Mouse (Mus musculus) heart, adult 9 months (tissue): ENCODE results near the gene Npas3.

ENCODE experiments used
- DNase-seq, 2 experiments: peaks; one replicate each; pipeline ENCODE4 v3.0.0; 2022; ENCODE audit warnings: low spot score in 2 of 2

Npas3 gene

DNA sequence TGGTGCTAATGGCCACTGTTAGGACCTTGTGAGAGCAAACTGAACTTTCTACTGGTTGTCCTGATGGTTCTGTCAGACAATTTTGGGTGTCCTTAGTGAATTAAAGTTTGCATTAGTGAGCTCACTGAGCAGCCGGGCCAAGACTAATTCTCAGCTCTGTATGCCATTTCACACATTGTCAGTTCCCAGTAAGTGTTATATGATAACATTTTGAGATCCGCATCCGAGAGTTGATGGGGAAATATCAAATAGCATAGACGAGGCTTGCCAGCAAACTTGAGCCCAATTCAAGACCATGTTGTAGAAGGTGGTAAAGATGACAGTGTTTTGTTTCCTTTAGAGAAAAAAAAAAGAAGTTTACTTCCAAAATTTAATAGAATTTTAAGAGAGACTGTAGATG, 445.9 kb downstream of the Npas3 start:
- DNase-seq: no peak

DNA sequence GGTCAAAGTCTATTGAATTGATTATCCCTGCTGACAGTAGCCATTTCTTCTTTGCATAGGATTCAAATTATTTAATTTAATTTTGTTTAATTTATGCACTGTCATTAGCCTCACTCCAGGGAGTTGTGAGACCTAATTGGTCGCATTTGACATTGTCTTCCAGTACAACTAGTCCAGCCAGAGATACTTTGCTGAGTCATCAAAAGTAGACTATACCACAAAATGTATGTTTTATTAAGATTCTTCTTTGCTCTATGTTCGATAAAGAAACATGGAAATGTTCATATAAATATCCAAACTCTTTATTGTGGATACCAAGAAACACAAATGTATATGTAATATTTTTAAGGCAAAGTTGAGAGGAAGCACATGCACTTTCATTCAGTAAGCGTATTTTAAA, 446.8 kb downstream of the Npas3 start:
- no peak for DNase-seq

DNA sequence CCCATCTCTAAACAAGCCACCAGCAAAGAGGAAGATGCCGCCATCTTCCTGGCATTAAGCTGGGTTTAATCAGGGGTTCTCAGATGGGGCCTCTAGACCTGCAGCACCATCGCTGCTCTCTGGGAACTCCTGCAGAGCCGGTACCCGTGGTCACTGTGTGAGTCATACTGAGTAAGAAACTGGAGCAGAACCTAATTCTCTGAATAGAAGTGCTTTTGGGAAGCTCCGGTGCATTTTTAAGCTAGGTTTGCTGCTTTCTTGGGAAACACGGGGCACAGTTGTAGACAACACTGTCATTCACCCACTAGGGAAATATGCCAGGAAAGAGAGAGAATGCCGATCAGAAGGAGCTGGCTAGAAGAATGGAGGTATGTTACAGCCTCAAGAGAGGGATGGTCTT, 449.2 kb downstream of the Npas3 start:
- no peak for DNase-seq

DNA sequence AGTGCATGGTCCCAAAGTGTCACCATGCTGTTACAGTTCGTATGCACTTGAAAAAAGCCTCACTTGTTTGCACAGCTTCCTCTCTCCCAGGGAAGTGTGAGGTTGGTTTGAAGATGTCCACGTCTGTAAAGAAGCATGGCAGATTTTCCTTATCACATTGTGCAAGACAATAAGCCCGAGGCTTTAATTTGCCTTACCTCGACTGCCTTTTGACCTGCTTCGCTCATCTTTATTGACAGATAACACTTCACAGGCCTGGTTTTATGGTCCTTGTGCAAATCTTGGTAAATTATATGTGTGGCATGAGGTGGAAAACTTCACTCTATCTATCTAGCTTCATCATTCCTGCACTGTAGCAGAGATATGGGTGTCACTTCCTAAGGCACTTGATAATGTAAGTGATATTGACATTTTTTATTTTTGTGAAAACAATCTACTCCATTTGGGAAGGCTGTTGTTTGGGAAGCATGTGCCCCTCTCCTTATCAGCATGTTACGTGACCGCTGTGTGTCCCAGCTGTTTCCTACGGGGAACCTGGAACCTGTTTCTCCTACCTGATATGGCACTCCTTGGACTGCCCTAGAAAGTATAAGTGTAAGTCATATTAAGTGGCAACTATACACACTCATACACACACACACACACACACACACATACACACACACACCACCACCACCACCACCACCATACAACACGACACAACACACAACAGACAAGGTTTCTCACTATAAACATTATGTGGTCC, 450.2 kb downstream of the Npas3 start:
- DNase-seq: no peak

DNA sequence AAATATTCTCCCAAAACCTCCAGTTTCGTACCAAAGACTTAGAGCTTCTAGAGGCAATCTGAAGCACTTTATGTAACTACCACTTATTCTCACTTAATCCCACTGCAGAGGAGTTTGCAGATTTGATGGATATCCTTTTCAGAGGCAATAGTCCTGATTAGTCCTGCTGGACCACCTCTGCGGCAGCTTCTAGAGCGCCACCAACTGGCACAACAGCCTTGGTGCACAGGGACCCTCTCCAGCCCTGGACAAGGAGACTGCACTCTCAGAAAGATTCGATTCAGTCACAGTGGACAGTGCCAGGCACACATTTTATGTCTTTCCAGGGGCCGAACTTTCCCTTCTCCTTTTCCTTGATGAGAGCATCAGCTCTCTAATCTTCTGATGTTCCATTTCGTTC, 471.4 kb downstream of the Npas3 start:
- no peak for DNase-seq

DNA sequence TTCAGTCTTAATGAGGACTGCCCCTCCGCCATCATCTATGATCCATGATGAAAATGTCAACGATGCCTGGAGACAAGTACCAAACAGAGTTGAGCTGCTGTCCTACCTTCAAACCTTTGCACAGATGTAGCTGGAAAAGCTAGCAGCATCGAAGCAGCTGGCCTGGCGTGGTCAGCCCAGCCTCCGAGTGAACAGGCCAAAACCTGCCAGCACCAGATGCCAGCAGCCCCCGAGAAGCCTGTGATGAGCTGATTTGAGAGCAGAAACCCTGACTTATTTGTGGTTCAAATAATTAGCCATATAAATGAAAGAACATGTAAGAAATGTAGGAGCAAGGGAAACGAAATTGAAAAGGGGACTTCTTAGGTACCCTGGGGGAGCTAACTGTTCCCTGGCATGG, 473.7 kb downstream of the Npas3 start:
- DNase-seq: no peak

DNA sequence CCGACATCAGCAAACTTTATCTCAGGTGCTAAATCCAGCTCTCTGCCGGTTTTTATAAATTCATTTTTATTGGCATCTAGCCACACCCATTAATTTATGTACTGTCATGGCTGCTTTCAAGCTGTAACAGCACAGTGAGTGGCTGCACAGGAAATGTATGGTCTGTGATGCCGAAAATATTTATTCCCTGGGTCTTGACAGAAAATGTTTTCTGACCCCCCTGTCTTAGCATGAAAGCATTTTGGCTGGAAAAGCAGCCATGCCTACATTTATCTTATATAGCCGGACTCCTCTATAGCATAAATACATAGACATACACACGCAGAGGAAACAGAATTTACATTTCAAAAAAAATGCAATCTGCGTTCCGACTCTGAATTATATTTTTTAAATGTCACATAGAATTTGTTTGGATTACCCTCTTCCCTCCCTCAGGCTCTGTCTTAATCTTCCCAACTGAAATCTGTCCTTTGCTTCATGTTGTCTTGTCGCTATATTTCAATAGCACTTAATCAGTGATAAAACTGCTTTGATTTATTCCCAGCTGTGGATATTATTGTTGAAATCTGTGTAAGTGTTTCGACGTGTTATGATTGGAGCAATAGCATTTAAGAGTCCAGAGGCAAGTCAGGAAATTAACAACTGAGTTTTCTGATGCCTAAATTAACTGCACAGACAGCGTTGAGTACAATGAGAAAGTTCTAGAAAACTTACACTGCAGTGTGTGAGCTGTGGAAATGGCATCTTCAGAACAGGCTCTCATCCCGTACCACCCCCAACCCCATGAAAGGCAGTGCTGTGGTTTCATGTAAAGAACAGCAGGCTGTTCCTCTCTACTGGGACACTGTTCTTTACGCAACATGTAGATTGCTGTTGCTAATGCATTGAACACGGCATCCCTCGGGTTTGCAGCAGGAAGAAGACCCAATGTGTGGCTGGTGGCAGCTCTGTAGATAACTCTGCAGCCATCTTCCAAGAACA, 474.5 kb downstream of the Npas3 start:
- no peak for DNase-seq

DNA sequence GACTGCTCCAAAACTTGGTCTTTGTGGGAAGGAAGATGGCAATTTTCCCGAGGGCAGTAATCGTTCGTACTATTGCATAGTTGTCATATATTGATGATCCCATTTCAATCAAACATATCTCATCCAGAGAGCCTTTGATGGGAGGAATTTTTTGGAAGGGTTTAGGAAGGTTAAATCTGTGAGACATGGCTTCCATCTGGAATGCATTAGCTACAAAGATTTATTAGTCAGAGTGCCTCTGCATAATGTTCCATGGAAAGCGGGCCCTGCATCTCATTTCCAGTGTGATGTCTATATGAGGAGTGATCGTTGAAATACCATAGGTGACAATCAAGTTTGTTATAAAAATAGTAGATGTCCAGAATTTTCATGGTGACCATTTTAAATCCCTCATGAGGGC, 480.8 kb downstream of the Npas3 start:
- no peak for DNase-seq

DNA sequence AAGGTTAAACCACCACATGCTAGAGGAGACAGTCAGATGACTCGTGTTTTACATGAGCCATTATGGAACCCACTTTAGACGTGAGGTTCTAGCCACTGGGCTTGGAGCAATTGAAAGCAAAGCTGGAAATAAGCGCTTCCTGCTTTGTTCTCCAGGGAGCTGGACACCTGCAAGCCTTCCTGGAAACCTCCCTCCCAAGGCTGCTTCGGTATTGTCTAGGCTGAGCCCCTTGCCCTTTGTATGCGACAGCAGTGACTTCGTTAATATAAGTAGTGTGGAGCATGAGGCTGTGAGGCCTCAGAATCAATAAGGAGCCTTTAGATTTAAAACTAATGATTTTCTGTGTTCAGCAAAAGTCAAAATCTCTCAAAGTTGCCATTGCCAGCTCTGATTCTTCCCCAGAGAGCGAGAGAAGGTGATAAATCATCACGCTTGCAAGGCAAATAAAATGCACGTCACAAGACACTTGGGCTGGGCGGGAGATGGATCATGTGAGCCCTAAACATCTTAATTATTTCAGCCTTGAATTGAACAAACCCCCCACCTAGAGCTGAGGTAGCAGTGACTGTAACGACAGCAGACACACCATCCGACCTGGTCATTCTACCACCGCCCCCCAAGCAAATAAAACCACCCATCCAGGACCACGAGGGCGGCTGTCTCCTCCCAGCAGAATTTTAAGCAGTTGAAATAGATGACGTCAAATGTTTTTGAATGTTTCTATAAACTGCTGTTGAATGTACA, 490.2 kb downstream of the Npas3 start:
- DNase-seq: no peak

DNA sequence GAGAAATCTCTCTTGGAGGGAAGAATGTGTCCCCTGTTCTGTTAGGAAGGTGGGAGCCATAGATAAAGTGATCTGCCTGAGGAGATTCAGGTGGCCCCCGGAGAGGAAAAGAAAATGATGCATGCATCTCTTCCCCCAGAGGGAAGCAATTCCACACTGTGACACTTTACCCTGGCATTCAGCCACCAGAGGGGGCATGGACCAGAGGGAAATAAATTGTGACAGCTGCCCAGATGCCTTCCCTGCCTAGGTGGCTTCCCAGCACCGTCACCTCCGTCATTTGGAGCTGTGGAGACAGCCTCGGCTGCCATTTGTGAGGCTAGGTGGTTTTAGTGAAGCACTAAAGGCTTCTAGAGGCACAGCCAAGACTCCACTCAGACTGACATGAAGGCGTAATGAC, 498.2 kb downstream of the Npas3 start:
- DNase-seq: no peak

DNA sequence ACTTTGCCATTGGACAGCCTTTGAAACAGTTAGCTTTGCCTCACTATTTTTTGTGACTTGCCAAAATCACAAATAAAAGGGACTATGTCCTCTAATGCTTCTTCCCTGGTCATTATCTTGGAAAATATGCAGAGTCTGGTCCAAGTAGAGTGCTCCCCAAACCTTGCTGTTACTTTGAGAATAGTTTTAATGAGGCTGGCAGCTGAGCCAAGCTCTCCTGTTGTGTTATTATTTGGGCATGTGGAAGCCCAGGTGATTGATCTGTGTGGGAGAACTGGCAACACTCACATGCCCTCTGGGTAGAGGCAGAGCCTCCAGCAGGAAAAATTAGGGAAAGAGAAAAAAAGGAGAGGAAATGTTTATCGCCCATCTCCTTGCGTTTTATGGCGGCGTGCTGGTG, 500.9 kb downstream of the Npas3 start:
- no peak for DNase-seq

DNA sequence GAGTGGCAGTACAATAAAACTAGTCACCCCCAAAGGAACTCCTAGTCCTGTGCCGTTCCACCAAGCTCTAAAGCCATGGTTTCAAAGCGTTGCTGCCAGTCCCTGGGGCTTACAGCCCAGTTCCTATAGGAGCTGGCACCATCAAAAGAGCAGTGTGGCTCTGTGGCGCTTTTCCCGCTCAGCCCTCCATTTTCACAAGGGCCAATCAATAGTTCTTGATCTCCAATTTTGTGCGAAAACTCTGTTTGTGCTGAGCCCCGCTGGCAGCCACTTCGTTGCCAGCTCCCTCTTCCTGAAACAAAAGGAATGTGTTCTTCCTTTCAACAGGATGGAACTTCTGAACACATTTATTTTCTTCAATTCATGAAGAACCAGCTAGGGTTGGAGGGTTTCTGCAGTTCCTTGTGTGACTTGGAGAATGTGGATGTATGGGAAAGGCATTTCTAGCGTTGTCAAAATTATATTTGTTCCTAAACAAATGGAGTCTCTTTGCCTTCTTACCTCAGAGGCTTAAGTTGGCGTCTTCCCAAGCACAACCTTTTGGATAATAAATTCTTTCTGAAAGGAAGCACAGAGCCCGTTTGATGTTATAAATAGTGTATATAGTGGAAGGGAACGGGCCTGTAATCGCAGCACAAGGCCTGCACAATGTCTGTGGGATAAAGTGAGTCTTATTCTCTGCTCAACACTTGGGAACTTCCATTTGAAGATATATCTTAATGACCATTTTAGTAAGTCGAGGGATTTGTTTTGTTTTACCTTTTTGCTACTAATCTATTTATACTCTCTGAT, 504.0 kb downstream of the Npas3 start:
- DNase-seq: no peak

DNA sequence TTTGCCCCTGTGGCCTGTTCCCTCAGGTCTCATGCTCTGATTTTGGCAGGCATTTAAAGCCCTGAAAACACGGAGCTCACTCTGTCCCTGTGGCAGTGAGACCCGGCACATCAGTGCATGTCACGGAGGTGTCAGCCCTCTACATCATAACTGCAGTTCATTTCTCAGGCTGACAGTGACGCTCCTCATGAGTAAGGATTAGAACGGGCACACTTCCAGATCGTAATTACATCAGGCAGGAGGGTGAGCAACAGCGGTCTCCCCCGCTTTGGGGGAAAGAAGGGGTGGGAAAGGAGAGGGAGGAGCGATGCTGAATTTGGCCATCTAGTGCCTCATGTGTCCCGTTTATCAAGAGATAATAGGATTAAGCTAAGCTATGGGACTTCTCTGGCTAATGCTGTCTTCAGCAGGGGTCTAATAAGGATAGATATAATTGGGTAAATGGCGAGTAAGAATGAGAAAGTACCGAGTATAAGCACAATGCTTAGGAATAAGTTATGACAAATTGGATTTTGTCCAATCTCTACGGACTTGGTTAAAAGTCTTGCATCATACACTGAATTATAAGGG, 505.0 kb downstream of the Npas3 start:
- DNase-seq: no peak

DNA sequence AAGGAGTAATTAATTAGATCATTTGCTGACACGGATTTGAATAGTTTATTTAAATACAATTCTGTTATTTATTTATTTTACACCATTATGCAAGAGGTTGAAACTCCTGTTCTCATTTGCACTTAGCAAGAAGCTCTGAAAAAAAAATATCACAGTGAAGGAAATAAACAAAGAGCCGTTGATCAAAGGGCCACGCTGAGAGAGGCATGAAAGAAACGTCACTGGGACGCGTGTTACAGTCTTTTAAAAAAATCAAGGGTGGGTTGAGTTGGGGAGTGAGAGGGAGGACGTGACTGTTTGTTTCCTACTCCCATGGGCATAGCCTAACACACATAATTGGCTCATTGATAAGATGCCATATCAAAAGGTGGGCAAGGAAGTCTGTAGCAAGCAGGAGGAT, 505.8 kb downstream of the Npas3 start:
- DNase-seq: no peak

DNA sequence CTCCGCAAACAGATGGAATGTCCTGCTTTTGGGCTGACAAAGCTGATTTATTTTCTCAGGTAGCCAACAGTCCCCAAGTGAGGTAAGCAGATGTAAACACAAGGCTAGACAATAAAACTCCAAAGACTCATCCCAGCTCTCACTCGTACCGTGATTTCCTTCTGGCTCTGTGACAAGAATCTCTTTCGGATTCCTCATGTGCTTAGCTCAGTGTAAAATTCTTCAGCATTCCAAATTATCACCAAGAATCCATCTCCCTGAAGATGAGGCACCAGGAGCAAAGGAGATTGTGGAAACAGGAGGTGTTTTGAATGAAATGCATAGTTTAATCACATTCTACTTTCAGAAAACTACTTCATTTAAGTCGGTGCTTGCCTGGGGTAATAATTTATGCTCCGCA, 509.2 kb downstream of the Npas3 start:
- no peak for DNase-seq

DNA sequence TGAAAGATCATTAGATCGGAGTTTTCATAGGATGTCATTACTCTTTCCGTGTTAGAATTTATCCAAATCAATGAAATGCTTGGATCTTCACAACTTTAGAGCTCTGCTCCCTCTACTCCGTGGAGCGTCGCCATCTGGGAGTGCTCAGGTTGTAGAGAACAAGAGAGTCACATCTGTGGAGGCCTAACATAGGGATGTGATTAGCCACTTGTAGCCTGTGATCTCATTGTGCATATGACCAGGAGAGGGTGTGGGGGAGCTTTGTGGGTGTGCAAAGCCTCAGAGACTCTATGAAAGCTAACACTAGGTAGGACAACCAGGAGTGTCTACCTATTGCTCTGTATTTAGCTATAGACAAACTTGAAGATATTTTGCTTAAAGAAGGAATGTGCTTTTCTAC, 509.9 kb downstream of the Npas3 start:
- DNase-seq: no peak

DNA sequence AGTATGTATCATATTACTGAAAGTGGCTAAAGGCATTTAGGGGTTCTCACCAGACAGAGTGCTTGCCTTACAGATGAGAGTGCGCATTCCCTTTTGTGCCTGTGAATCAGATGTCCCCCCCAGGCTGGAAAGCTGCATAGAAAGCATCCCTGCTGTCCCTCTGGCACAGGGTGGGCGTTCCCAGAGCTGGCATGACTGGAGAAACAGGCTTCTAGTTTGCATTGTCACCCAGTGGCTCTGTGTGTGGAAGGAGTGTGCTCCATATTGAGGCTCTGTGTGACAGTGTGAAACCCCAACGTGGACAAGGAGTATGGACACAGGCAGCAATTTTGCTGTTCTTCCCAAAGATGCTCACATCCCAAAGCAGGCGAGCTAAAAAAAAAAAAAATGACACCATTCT, 515.7 kb downstream of the Npas3 start:
- DNase-seq: no peak

DNA sequence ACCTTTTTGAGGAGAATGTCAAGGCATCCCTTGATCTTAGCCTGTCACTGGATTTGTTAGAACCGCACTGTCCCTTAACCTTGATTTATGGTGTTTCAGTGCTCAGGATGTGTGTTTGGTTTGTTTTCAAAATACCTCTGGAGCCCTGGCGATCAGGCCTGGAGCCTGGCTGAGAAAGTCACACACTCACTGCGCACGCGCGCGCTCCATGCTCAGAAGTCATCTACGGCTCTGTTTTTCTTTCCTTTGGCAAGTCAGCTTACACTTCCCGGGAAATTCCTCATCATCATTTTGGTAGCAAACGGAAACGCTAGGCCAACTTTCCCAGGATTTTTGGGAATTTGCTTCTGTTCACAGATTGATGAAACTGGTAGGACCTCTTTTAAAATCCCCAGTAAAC, 519.9 kb downstream of the Npas3 start:
- DNase-seq: peak; percentile 31 to 37

DNA sequence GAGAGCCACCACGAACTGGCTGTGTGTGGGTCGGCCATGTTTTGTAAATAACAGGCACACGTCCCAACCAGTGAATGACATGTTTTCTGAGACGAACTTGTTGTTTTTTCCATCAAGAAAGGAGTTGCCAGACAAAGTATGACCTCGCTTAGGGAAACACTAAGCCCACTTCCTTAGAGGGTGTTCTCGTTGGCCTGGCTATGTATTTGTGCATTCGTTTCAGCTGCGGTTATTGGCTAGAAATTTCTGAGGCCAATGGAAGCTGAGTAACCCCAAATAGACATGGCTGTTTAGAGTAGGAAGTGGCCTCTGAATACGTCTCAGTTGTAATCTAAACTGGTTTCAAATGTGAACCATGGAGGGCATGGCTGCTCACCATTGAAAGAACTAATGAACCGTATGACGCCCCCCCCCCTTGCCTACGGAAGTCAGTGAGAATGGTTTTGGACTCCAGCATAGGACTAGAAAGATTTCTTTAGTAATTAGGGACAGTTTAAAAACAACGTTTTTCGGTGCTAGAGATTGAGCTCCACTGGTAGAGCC, 523.0 kb downstream of the Npas3 start:
- DNase-seq: no peak

DNA sequence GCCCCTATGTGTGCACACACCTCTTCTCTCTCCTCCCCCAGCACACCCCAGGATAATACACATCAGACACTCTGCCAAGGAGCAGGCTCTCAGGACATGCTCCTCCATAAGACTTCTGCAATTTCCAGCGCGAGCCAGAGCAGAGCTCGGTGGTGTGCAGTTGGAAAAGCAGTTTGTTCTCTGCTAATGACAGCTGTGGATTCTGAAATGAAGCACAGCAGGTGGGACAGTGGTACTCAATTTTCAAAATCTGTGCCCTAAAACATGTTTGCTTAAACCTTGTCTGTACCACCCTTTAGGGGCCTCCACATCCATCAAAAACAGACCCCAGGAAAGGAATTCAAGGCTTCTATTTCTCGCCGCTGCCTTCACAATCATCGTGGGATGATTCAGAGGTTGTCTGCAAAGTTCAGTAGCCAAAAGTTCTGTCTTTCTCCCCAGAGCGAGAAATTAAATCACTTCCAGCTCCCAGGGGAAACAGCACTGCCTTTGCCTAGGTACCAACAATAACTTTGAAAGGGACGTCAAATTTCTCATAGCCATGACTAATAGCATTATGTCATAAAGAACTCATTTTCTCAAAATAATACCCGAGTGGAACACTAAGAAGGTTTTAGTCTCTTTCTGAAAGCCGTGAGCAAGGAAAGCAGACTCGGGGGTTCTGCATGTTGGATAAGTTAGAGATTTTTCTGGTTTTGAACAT, 533.5 kb downstream of the Npas3 start:
- DNase-seq: no peak
